Mouse (Mus musculus) gastrocnemius, postnatal 25 days (tissue): ENCODE data around the gene Gpr152. TPM values are rescaled to one million over a fixed set of nuclear protein-coding genes. Genes with fewer than 3 reads are reported as not detected.

Experiments used
- total RNA-seq, 2 experiments: library from RNA; stranded (reverse); gene quantifications; 1 replicate in 1 of 2; 2 replicates in 1 of 2; pipeline ENCODE4 v1.2.3; 2021

Gene Gpr152
- total RNA-seq, 2 experiments from 2014 or later: not detected

Other genes with a start within 250 kb of the Gpr152 start
- gene Tcirg1, start 232.7 kb upstream of the Gpr152 start, total RNA-seq: 1 to 10 TPM; 5.2 to 7.0 TPM
- 100 to 1,000 TPM; 260 to 277 TPM for gene Ndufs8, start 227.0 kb upstream of the Gpr152 start, total RNA-seq
- gene Aldh3b1, start 210.0 kb upstream of the Gpr152 start, total RNA-seq: 1 to 10 TPM; 1.4 to 1.7 TPM
- gene Unc93b1, start 204.6 kb upstream of the Gpr152 start, total RNA-seq: 10 to 100 TPM in 1 of 2 experiments, 1 to 10 TPM in 1; 8.4 to 10.2 TPM
- gene Aldh3b3, start 181.1 kb upstream of the Gpr152 start, total RNA-seq: not detected
- gene Aldh3b2, start 167.5 kb upstream of the Gpr152 start, total RNA-seq: 1 to 10 TPM in 1 of 2 experiments, not detected in 1; 1.0 TPM
- gene Acy3, start 153.2 kb upstream of the Gpr152 start, total RNA-seq: 1 to 10 TPM; 1.7 to 2.7 TPM
- not detected for gene Tbx10, start 147.0 kb upstream of the Gpr152 start, total RNA-seq
- gene Nudt8, start 139.2 kb upstream of the Gpr152 start, total RNA-seq: 10 to 100 TPM; 21.5 to 23.1 TPM
- under 1 TPM; 0.31 to 0.35 TPM for gene Gm49405, start 139.2 kb upstream of the Gpr152 start, total RNA-seq
- under 1 TPM; 0.69 to 0.75 TPM for gene Doc2g, start 136.5 kb upstream of the Gpr152 start, total RNA-seq
- gene Ndufv1, start 127.0 kb upstream of the Gpr152 start, total RNA-seq: 100 to 1,000 TPM; 412 to 474 TPM
- 100 to 1,000 TPM; 344 to 356 TPM for gene Gstp1, start 101.8 kb upstream of the Gpr152 start, total RNA-seq
- gene Gstp2, start 93.8 kb upstream of the Gpr152 start, total RNA-seq: 100 to 1,000 TPM; 118 to 133 TPM
- gene Gstp3, start 80.2 kb upstream of the Gpr152 start, total RNA-seq: not detected
- gene Cabp2, start 58.2 kb upstream of the Gpr152 start, total RNA-seq: not detected
- gene Cdk2ap2, start 42.6 kb upstream of the Gpr152 start, total RNA-seq: 10 to 100 TPM; 17.8 to 23.4 TPM
- gene Pitpnm1, start 39.8 kb upstream of the Gpr152 start, total RNA-seq: 1 to 10 TPM; 2.8 to 5.7 TPM
- 10 to 100 TPM; 58.2 to 68.5 TPM for gene Aip, start 13.9 kb upstream of the Gpr152 start, total RNA-seq
- gene Cabp4, start 4.2 kb downstream of the Gpr152 start, total RNA-seq: not detected
- gene Coro1b, start 8.8 kb downstream of the Gpr152 start, total RNA-seq: 10 to 100 TPM; 15.9 to 24.1 TPM
- gene Ptprcap, start 13.8 kb downstream of the Gpr152 start, total RNA-seq: under 1 TPM in 1 of 2 experiments, not detected in 1; 0.35 TPM
- 10 to 100 TPM; 19.9 to 24.4 TPM for gene Rps6kb2, start 23.6 kb downstream of the Gpr152 start, total RNA-seq
- 10 to 100 TPM; 17.7 to 20.0 TPM for gene Carns1, start 35.7 kb downstream of the Gpr152 start, total RNA-seq
- gene Tbc1d10c, start 51.5 kb downstream of the Gpr152 start, total RNA-seq: 1 to 10 TPM; 4.7 to 5.9 TPM
- gene Ppp1ca, start 52.3 kb downstream of the Gpr152 start, total RNA-seq: 100 to 1,000 TPM; 206 to 208 TPM
- 1 to 10 TPM; 2.5 to 3.5 TPM for gene Rad9a, start 61.9 kb downstream of the Gpr152 start, total RNA-seq
- gene Clcf1, start 74.5 kb downstream of the Gpr152 start, total RNA-seq: under 1 TPM; 0.28 to 0.59 TPM
- not detected for gene AC109138.7, start 74.6 kb downstream of the Gpr152 start, total RNA-seq
- gene Pold4, start 92.1 kb downstream of the Gpr152 start, total RNA-seq: 10 to 100 TPM; 13.0 to 21.1 TPM
- 1 to 10 TPM; 3.4 to 3.9 TPM for gene Ssh3, start 129.4 kb downstream of the Gpr152 start, total RNA-seq
- under 1 TPM; 0.33 to 0.64 TPM for gene Ankrd13d, start 143.3 kb downstream of the Gpr152 start, total RNA-seq
- 10 to 100 TPM; 39.2 to 47.9 TPM for gene Grk2, start 166.4 kb downstream of the Gpr152 start, total RNA-seq